Comparison of ENCODE assay signal across 32 mouse cellular contexts in the genomic region with DNA sequence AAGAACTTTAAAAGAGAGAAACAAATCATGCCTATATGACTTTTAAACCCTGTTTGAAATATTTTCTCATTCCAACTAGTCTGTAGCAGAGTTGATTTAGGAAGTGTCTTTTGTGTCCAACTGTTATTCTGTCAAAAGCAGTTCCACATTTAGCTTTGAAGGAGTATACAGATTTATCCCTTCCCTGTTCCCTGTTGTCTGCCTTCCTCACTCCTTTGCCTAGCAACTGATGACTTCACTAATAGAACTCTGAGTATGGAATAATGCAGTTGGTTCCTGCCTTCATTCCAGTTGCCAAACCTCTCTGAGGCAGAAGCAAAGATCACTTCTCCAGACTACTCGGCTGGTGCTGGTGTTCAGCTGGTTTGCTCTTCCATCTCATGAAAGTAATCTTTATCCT. TPM values are rescaled to one million over a fixed set of nuclear protein-coding genes. Genes with fewer than 3 reads are reported as not detected.
DNase-seq lines count a peak whose midpoint lies in the region; ATAC-seq and TF ChIP-seq lines count a peak whose summit lies in the region.
"Had no signal": no experiment of that assay in that cellular context is flagged by ENCODE, and none has a peak within 500 bp of the region (broad histone marks: within the 10 kb centered on the region; RNA-seq: fewer than 3 reads in every experiment).

A gene (plus strand): TSS at position 301 of the 400 bp plus-strand sequence.

- H3K36me3 ChIP-seq in limb, embryonic 13.5 days: no peaks in the 10 kb centered on the region
- H3K36me3 ChIP-seq in limb, embryonic 10.5 days: no peaks in the 10 kb centered on the region
- H3K36me3 ChIP-seq in forebrain, embryonic 14.5 days (ENCODE audit: control insufficient read depth, insufficient read depth, low read length): no peaks in the 10 kb centered on the region
- H3K36me3 ChIP-seq: embryonic facial prominence, embryonic 12.5 days; intestine, embryonic 15.5 days; limb, embryonic 12.5 days; liver, embryonic 13.5 days; midbrain, embryonic 13.5 days had no signal

- H3K4me1 ChIP-seq in limb, embryonic 13.5 days: no peaks in the 10 kb centered on the region
- no peaks in the 10 kb centered on the region for H3K4me1 ChIP-seq in limb, embryonic 10.5 days
- H3K4me1 ChIP-seq in embryonic fibroblast, embryonic 13.5 days (ENCODE audit: control insufficient read depth, insufficient read depth, low read length): peaks cover 3% of the 10 kb centered on the region; the same call in 1 of the 2 replicates
- H3K4me1 ChIP-seq in forebrain, embryonic 14.5 days (ENCODE audit: control insufficient read depth, insufficient read depth, low read length): no peaks in the 10 kb centered on the region
- H3K4me1 ChIP-seq: embryonic facial prominence, embryonic 12.5 days; forebrain, embryonic 13.5 days; intestine, embryonic 15.5 days; limb, embryonic 12.5 days; liver, embryonic 13.5 days; megakaryocyte, embryonic 14.5 days; midbrain, embryonic 13.5 days had no signal

- intact Hi-C loops in gastrocnemius, adult 2 months (cut with DNase I): no loop called here

- DNase-seq in gastrocnemius, postnatal 10 days: no peak
- no peak for DNase-seq in gastrocnemius, adult 2 months
- no peak for DNase-seq in limb, embryonic 10.5 days (ENCODE audit: low spot score)
- no peak for DNase-seq in forebrain, embryonic 14.5 days (ENCODE audit: low spot score)
- no peak for DNase-seq in adrenal gland, adult (ENCODE audit: inconsistent age in 2 of 2, low spot score in 1 of 2)
- DNase-seq: adrenal gland, postnatal 36 days; cerebellum, adult 8-10 months; cerebellum, postnatal 36 days; gastrocnemius, postnatal 14 days; heart, adult 18-20 months; heart, postnatal 36 days; kidney, adult 2 months; kidney, postnatal 10 days; liver, embryonic 13.5 days; lung, adult 18-20 months; lung, postnatal 4 days; thymus, adult 2 months; thymus, postnatal 36 days had no signal

- TF ChIP-seq CTCF in gastrocnemius, adult 2 months (IDR thresholded peaks at IDR 0.05): no peak
- TF ChIP-seq CTCF in embryonic fibroblast, embryonic 13.5 days (IDR thresholded peaks at IDR 0.05; ENCODE audit: borderline replicate concordance, insufficient read depth, low read length): no peak

- no peak within 1 kb of the TSS for H3K27ac ChIP-seq in gastrocnemius, adult 2 months
- H3K27ac ChIP-seq in limb, embryonic 13.5 days: no peak within 1 kb of the TSS
- H3K27ac ChIP-seq in limb, embryonic 10.5 days: no peak within 1 kb of the TSS
- H3K27ac ChIP-seq in embryonic fibroblast, embryonic 13.5 days (ENCODE audit: insufficient read depth, low read length): peak within 1 kb of the TSS; percentile 52; the same call in 1 of the 2 replicates
- no peak within 1 kb of the TSS for H3K27ac ChIP-seq in forebrain, embryonic 14.5 days (ENCODE audit: low read depth, low read length)
- H3K27ac ChIP-seq: embryonic facial prominence, embryonic 12.5 days; forebrain, embryonic 13.5 days; intestine, embryonic 15.5 days; limb, embryonic 12.5 days; liver, embryonic 13.5 days; midbrain, embryonic 13.5 days had no signal

- no peaks in the 10 kb centered on the region for H3K27me3 ChIP-seq in limb, embryonic 13.5 days
- no peaks in the 10 kb centered on the region for H3K27me3 ChIP-seq in limb, embryonic 10.5 days (ENCODE audit: low read depth, poor library complexity, severe bottlenecking)
- no peaks in the 10 kb centered on the region for H3K27me3 ChIP-seq in forebrain, embryonic 14.5 days (replicated peaks; ENCODE audit: control insufficient read depth, insufficient read depth, low read length)
- H3K27me3 ChIP-seq: embryonic facial prominence, embryonic 12.5 days; forebrain, embryonic 13.5 days; intestine, embryonic 15.5 days; limb, embryonic 12.5 days; liver, embryonic 13.5 days; megakaryocyte, embryonic 14.5 days; midbrain, embryonic 13.5 days had no signal

- WGBS in limb, embryonic 13.5 days: 69% methylated on average over 1 of the region's 1 CpGs
- WGBS in limb, embryonic 10.5 days: 70% methylated on average over 1 of the region's 1 CpGs
- WGBS in forebrain, embryonic 14.5 days: 81% methylated on average over 1 of the region's 1 CpGs

- no peak for TF ChIP-seq POLR2A in embryonic fibroblast, embryonic 13.5 days (IDR thresholded peaks at IDR 0.05; ENCODE audit: low read depth, low read length)

- H3K9ac ChIP-seq in limb, embryonic 13.5 days: no peak within 1 kb of the TSS
- H3K9ac ChIP-seq in forebrain, embryonic 14.5 days (ENCODE audit: low read length): no peak within 1 kb of the TSS
- H3K9ac ChIP-seq: embryonic facial prominence, embryonic 12.5 days; forebrain, embryonic 13.5 days; intestine, embryonic 15.5 days; limb, embryonic 12.5 days; liver, embryonic 13.5 days; midbrain, embryonic 13.5 days had no signal

- no peak within 1 kb of the TSS for H3K4me3 ChIP-seq in gastrocnemius, adult 2 months
- no peak within 1 kb of the TSS for H3K4me3 ChIP-seq in limb, embryonic 13.5 days
- no peak within 1 kb of the TSS for H3K4me3 ChIP-seq in limb, embryonic 10.5 days
- no peak within 1 kb of the TSS for H3K4me3 ChIP-seq in embryonic fibroblast, embryonic 13.5 days (ENCODE audit: insufficient read depth, low read length)
- H3K4me3 ChIP-seq in forebrain, embryonic 14.5 days (ENCODE audit: low read depth, low read length): no peak within 1 kb of the TSS
- H3K4me3 ChIP-seq: embryonic facial prominence, embryonic 12.5 days; forebrain, embryonic 13.5 days; intestine, embryonic 15.5 days; limb, embryonic 12.5 days; liver, embryonic 13.5 days; megakaryocyte, embryonic 14.5 days; midbrain, embryonic 13.5 days had no signal

- ATAC-seq in limb, embryonic 13.5 days (ENCODE audit: low FRiP score, low read depth): no peak
- no peak for ATAC-seq in forebrain, embryonic 14.5 days
- ATAC-seq: CD4-positive, CD25-positive, alpha-beta regulatory T cell, adult 4 months; forebrain, embryonic 13.5 days; hindbrain, embryonic 16.5 days; intestine, embryonic 15.5 days; lung, postnatal 0 days; midbrain, embryonic 13.5 days had no signal

- no peak within 1 kb of the TSS for H3K4me2 ChIP-seq in limb, embryonic 13.5 days (replicated peaks)
- H3K4me2 ChIP-seq in forebrain, embryonic 14.5 days (ENCODE audit: low read length): no peak within 1 kb of the TSS
- H3K4me2 ChIP-seq: embryonic facial prominence, embryonic 12.5 days; forebrain, embryonic 13.5 days; heart, embryonic 11.5 days; intestine, embryonic 15.5 days; limb, embryonic 12.5 days; liver, embryonic 13.5 days; midbrain, embryonic 13.5 days had no signal

- no peaks in the 10 kb centered on the region for H3K9me3 ChIP-seq in limb, embryonic 13.5 days
- H3K9me3 ChIP-seq in limb, embryonic 10.5 days (replicated peaks): no peaks in the 10 kb centered on the region
- no peaks in the 10 kb centered on the region for H3K9me3 ChIP-seq in forebrain, embryonic 14.5 days (replicated peaks; ENCODE audit: control insufficient read depth, low read length)
- H3K9me3 ChIP-seq: embryonic facial prominence, embryonic 12.5 days; forebrain, embryonic 13.5 days; intestine, embryonic 15.5 days; limb, embryonic 12.5 days; liver, embryonic 13.5 days; megakaryocyte, embryonic 14.5 days; midbrain, embryonic 13.5 days had no signal

RNA-seq across cellular contexts. Expression of the gene that starts here (rescaled TPM):
- total RNA-seq in gastrocnemius, postnatal 10 days (2021): 10 to 100 TPM; 23.4 to 27.1 TPM
- total RNA-seq in gastrocnemius, adult 2 months (2021): not detected
- 15.7 and 17.9 TPM in 2 replicates for polyA plus RNA-seq in limb, embryonic 13.5 days (2015; fragmentation: Nextera tagmentation; extraction: Ambion mirVana)
- 0.13 TPM in 1 of 2 replicates, not detected in the other for polyA plus RNA-seq in limb, embryonic 10.5 days (2016; fragmentation: Nextera tagmentation; extraction: Ambion mirVana)
- 0.95 and 1.5 TPM in 2 replicates for polyA plus RNA-seq in embryonic fibroblast, embryonic 13.5 days (2011; ENCODE audit: insufficient read length, low read depth, missing spikeins)
- 4.6 and 4.9 TPM in 2 replicates for polyA plus RNA-seq in forebrain, embryonic 14.5 days (2014; fragmentation: Nextera tagmentation; extraction: Ambion mirVana)
- total RNA-seq: adrenal gland, postnatal 36 days; heart, adult 18-20 months; heart, postnatal 36 days; monocyte, adult 5-6 weeks had no signal
- polyA plus RNA-seq: CD4-positive, CD25-positive, alpha-beta regulatory T cell, adult 4 months; frontal cortex, adult 2 months; heart, embryonic 11.5 days; kidney, adult 2 months; lung, postnatal 0 days had no signal

Comparison
In these comparisons a context has a peak if more than half of its experiments do, and no peak if none do; other contexts are left out.
1. RNA of the gene that starts here (total RNA-seq): 23.4 to 27.1 TPM in gastrocnemius, postnatal 10 days; not detected in gastrocnemius, adult 2 months; every median in the first group is over 10 times any median in the second.